Mouse (Mus musculus) liver, embryonic 14.5 days (tissue): ENCODE data around the gene Srp72.

Experiments used
- CTCF ChIP-seq: IDR thresholded peaks from 2 replicates; pipeline ENCODE4 v1.5.1; 2016; ENCODE audit warnings: antibody characterized with exemption, low read depth, control low read depth
- EP300 ChIP-seq: IDR thresholded peaks from 2 replicates; pipeline ENCODE4 v1.6.1; 2016; ENCODE audit warnings: antibody characterized with exemption, low read depth

DNA sequence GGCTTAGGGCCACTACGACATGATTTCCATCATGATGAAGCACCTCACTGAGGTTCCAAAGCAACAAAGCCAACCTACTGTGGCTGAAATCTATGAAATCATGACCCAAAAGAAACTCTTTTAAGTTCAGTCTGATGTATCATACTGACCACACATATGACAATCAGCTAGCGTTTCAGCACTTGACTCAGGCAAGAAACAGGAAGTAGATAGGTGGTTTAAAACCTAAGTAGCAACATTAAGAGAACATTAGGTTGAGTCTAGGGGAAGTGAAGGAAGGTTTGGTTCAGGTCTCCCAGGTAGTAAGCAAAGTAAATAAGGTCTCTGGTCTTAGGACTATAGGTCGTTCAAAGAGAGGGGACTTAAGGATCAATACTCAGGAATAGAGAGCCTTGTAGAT lies 995 bp upstream of the Srp72 start:
- TF ChIP-seq CTCF = no peak
- no peak for TF ChIP-seq EP300
